Mouse (Mus musculus) lung, postnatal 0 days (tissue): ENCODE results near the gene Epha5.

Source experiments
- CTCF ChIP-seq: IDR thresholded peaks from 2 replicates; pipeline ENCODE4 v1.5.1; 2016; ENCODE audit warnings: antibody characterized with exemption, mild to moderate bottlenecking
- EP300 ChIP-seq: IDR thresholded peaks from 2 replicates; pipeline ENCODE4 v1.6.1; 2016; ENCODE audit warnings: antibody characterized with exemption, mild to moderate bottlenecking, control low read depth

DNA sequence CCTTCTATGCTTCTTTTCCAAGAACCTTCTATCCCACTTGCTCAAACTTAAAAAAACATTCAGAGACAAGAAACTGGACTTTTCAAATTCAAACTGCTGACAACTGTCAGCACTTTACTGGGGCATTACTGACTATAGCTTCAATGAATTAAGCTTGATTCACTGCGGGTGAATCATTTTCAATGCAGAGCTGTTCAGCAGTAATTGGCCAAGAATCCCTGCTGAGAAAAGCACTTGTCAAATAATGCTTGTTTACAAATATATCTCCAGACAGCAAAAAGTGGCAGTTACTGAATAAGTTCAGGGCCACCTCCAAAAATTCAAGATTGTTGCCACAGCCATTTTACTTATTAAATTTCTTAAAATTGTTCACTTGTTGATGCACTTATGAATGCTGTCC lies 4.2 kb downstream of the Epha5 start:
- TF ChIP-seq EP300 (no peak), CTCF (no peak)
